Mouse (Mus musculus) retina, postnatal 7 days (tissue): ENCODE results near the gene Muc5ac.

Experiments
- DNase-seq: peaks from one replicate; pipeline ENCODE4 v3.0.0-alpha.2; 2012; ENCODE audit warnings: low read depth, low spot score

Muc5ac gene

DNA sequence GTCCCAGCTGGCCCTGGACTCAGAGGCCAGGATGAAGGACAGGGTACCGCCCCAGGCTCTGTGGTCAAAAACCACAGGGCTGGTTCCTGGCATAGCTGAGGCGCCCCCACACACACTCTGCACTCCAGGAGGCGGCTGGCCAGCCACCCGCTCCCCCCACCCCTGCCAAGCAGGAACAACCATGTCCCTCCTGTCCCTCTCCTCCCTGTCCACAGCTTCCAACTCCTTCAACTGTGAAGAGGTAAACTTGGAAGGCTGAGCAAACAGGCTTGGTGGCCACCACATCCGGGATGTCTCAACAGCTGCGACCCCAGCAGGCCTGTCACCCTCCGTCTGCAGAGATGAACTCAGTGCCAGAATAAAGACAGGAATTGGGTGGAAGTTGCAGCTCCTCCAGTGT, 47.2 kb downstream of the Muc5ac start:
- no peak for DNase-seq

DNA sequence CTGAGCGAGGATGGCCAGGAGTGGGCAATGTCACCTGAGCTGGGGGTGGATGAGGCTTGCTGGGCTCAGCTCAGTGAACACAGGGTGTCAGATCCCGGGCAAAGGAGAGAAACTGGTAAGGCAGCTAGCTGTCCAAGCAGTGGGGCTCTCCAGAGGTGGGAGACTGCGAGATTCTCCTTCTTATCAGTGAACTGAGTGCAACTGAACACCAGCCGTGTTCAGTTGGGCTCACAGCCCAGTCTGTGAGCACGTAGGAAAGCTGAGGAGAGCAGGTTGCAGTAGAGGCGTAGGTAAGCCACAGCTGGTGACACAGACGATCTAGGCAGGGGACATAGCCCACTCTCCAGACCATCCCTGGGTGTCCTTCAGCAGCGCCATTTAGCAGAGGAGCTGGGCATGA, 47.7 kb downstream of the Muc5ac start:
- DNase-seq: no peak

DNA sequence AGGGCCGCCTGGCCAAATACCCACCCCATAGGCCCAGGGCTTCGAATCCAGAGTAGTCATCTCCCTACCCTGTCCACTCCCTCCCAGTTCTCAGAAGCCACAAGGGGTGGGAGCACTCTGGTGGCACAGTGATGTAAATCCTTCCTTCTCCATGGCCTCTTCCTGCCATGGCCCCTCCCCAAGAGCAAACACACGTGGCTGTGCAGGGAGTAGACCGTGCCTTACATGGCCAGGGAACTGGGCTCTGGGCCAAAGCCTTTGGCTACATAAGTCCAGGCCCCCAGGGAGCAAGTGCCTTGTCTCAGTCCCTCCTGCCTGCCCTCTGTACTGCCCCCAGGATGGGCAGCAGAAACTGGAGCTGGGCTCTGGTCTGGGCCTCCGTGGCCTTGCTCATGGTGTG, 50.0 kb downstream of the Muc5ac start, which contains the start of gene Muc5b:
Gene Muc5b (plus strand): TSS at position 292 of the 400 bp plus-strand sequence.
- DNase-seq: no peak

DNA sequence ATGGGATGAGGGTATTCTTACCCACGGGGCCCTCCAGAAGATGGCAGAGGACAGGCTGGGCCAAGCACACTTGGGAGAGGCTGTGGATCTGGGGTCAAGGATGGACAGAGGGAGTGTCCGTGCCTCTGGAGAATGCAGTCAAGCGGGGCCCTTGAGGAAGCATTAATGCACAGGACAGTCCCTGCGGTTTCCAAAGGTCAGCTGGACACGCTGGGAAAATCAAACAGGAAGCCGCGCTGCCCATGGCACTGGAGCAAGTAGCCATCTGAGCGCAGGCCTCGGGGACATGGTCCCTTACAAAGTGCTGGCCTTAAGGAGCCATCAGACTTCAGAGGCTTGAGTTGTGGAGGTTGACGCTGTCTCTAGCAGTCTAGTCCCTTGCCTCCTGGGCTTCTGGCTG, 51.6 kb downstream of the Muc5ac start:
- no peak for DNase-seq

DNA sequence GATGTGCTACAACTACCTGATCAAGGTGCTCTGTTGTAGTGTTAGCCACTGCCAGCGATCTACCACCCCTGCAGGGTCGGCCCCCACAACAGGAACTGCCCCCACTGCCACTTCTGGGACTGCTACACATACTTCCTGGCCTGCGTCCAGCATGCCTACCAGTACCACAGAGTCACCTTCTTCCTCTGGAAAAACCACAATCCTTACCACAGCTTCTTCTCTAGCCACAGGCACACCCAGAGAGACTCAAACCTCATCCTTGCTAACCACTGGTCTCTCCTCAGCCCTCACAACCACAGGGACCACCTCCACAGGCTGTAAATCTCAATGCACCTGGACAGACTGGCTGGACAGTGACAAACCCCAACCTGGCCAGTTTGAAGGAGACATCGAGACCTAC, 72.3 kb downstream of the Muc5ac start:
- no peak for DNase-seq
